Mouse (Mus musculus) MEL (cell line): ENCODE measurements at regions not wholly inside any gene's neighbourhood (a gene's known extent, or its start where the extent isn't known, plus 50 kb on each side); places are given as distances from the start of the nearest gene placed in this dataset.

Experiments
- ETS1 ChIP-seq: IDR thresholded peaks from 2 replicates; pipeline ENCODE4 v1.6.1; 2012; ENCODE audit warnings: low read depth, mild to moderate bottlenecking, inconsistent platforms, low read length, improper control_type of control experiment, moderate library complexity
- GABPA ChIP-seq: IDR thresholded peaks from 2 replicates; pipeline ENCODE4 v1.6.1; 2012; ENCODE audit warnings: low read depth, mild to moderate bottlenecking, inconsistent platforms, low read length, improper control_type of control experiment, moderate library complexity
- NELFE ChIP-seq: IDR thresholded peaks from 2 replicates; pipeline ENCODE4 v1.6.1; 2011; ENCODE audit warnings: low read depth, low read length, improper control_type of control experiment

- TF ChIP-seq ETS1 (no peak), NELFE (no peak), GABPA (no peak)
Measured at GRCm38 (mm10) chr6:47395465-47396337, 57.5 kb upstream of the Cul1 start (continued).
